Mouse (Mus musculus) hematopoietic multipotent progenitor cell, adult 10-12 weeks (in vitro differentiated cells): ENCODE data around the gene Ephb6. TPM values are rescaled to one million over a fixed set of nuclear protein-coding genes. Genes with fewer than 3 reads are reported as not detected.

ENCODE experiments used
- polyA plus RNA-seq: library from polyadenylated mRNA; stranded (reverse); fragments of >175 nt; gene quantifications from 2 replicates; pipeline ENCODE4 v1.2.3, GENCODE M21; 2012; ENCODE audit warnings: low replicate concordance

Ephb6 gene
- polyA plus RNA-seq: 12.5 and 32.3 TPM in 2 replicates

DNA sequence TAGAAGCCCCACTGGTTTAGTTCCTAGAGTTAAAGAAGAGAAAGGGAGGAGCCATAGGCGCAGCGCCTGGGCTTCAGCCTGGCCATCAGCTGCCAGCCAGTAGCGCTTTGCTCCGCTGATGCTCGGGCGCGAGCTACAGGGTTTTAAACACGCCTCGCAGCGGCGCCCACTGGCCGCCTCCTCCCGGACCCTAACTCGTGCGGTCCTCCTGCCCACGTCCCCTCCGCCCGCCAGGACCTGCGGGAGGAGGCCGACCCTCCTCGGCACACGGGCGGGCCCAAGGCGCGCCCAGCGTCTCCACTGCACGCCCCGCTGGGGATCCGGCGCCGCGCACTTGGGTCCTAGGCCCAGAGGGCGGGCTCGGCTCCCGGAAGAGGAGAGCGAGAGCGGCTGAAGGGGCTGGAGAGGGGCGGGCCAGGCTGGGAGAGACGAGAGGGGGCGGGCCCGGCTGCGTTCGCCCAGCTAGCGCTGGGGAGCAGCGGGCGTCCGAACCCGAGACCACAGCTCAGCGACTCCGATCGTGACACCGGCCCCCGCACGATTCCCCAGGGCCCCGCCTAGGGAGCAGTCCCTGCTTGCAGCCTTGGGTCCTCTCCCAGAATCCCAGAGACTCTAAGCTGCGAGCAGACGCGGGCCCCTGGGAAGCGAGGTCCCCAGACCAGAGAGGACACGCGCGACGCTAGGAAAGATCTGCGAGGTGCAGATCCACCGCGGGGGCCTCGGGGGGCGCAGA, at the start of gene Ephb6:
TSS of gene Ephb6 (plus strand) at position 422 of the 733 bp plus-strand sequence.

GRCm38 (mm10) chr6:41636178-41636577, 30.9 kb downstream of the Ephb6 start, which contains the start of gene Trpv6:
Gene Trpv6 (minus strand): TSS chr6:41636405.

Other genes with a start within 250 kb of the Ephb6 start
- not detected in 2 replicates for gene Prss3, start 227.8 kb upstream of the Ephb6 start, polyA plus RNA-seq
- gene Gm5771, start 213.1 kb upstream of the Ephb6 start, polyA plus RNA-seq: not detected in 2 replicates
- not detected in 2 replicates for gene Gm10334, start 159.3 kb upstream of the Ephb6 start, polyA plus RNA-seq
- not detected in 2 replicates for gene Prss1, start 146.6 kb upstream of the Ephb6 start, polyA plus RNA-seq
- 0.86 TPM in 1 of 2 replicates, not detected in the other for gene Prss2, start 83.7 kb upstream of the Ephb6 start, polyA plus RNA-seq
- gene Trpv6, start 30.9 kb downstream of the Ephb6 start, polyA plus RNA-seq: not detected in 2 replicates
- not detected in 2 replicates for gene Trpv5, start 75.3 kb downstream of the Ephb6 start, polyA plus RNA-seq
- not detected in 2 replicates for gene Llcfc1, start 78.9 kb downstream of the Ephb6 start, polyA plus RNA-seq
- gene Kel, start 98.9 kb downstream of the Ephb6 start, polyA plus RNA-seq: 2.0 and 9.0 TPM in 2 replicates
- not detected in 2 replicates for gene Olfr459, start 169.7 kb downstream of the Ephb6 start, polyA plus RNA-seq
- gene Pip, start 242.1 kb downstream of the Ephb6 start, polyA plus RNA-seq: not detected in 2 replicates
- not detected in 2 replicates for gene Sval2, start 247.5 kb downstream of the Ephb6 start, polyA plus RNA-seq